Mouse (Mus musculus) adrenal gland (tissue): ENCODE data around the gene Nav3.
"Not testable (repeated sequence)": the region's sequence is repeated elsewhere in the genome, so short reads cannot be mapped to it uniquely, and the experiment has no call there.

Experiments used
- intact Hi-C: fragments of 180-260 bp; cut with DNase I; formaldehyde crosslinking; loops from one replicate; pipeline ENCODE4 v1.15.1; 2025

The Nav3 gene

GRCm38 (mm10) chr10:110383506-110384229 is 72.3 kb downstream of the Nav3 start:
- intact Hi-C loops, result not testable (repeated sequence)

GRCm38 (mm10) chr10:110380792-110381191 is 75.2 kb downstream of the Nav3 start:
- intact Hi-C loops, result no loop called here

- intact Hi-C loops, result no loop called here
These were observed 83.1 kb downstream of the Nav3 start for GRCm38 (mm10) chr10:110372724-110373455.

- intact Hi-C loops, result no loop called here
These were observed 103.9 kb downstream of the Nav3 start for GRCm38 (mm10) chr10:110352148-110352547.

GRCm38 (mm10) chr10:110330030-110330429 is 126.0 kb downstream of the Nav3 start:
- intact Hi-C loops, result no loop called here

GRCm38 (mm10) chr10:110329629-110330028 is 126.4 kb downstream of the Nav3 start:
- intact Hi-C loops, result no loop called here

GRCm38 (mm10) chr10:110322082-110322632 is 133.8 kb downstream of the Nav3 start:
- intact Hi-C loops, result no loop called here

- intact Hi-C loops, result no loop called here
These were observed 138.7 kb downstream of the Nav3 start for GRCm38 (mm10) chr10:110317275-110317674.

- intact Hi-C loops, result no loop called here
These were observed 141.5 kb downstream of the Nav3 start for GRCm38 (mm10) chr10:110314525-110314924.

GRCm38 (mm10) chr10:110313959-110314358 is 142.0 kb downstream of the Nav3 start:
- intact Hi-C loops, result no loop called here

GRCm38 (mm10) chr10:110309511-110309910 is 146.5 kb downstream of the Nav3 start:
- intact Hi-C loops, result no loop called here

GRCm38 (mm10) chr10:110305609-110306008 is 150.4 kb downstream of the Nav3 start:
- intact Hi-C loops, result no loop called here

- intact Hi-C loops, result no loop called here
These were observed 165.9 kb downstream of the Nav3 start for GRCm38 (mm10) chr10:110290016-110290623.

GRCm38 (mm10) chr10:110283879-110284278 is 172.1 kb downstream of the Nav3 start:
- intact Hi-C loops, result no loop called here

GRCm38 (mm10) chr10:110272818-110273217 is 183.2 kb downstream of the Nav3 start:
- intact Hi-C loops, result no loop called here

GRCm38 (mm10) chr10:110270561-110270960 is 185.4 kb downstream of the Nav3 start:
- intact Hi-C loops, result no loop called here

GRCm38 (mm10) chr10:110242128-110242561 is 213.9 kb downstream of the Nav3 start:
- intact Hi-C loops, result no loop called here

GRCm38 (mm10) chr10:110240667-110241066 is 215.3 kb downstream of the Nav3 start:
- intact Hi-C loops, result no loop called here

GRCm38 (mm10) chr10:110233307-110233930 is 222.6 kb downstream of the Nav3 start:
- intact Hi-C loops, result no loop called here

- intact Hi-C loops, result no loop called here
These were observed 249.6 kb downstream of the Nav3 start for GRCm38 (mm10) chr10:110206411-110206810.

GRCm38 (mm10) chr10:110204121-110204697 is 251.8 kb downstream of the Nav3 start:
- intact Hi-C loops, result no loop called here
